Mouse (Mus musculus) colon, adult 2 months (tissue): Measurements from ENCODE around the gene Krt28. TPM values are rescaled to one million over a fixed set of nuclear protein-coding genes. Genes with fewer than 3 reads are reported as not detected.

Experiments used
- polyA plus RNA-seq: library from polyadenylated mRNA; depleted of rRNA; stranded (reverse); fragments of >200 nt; gene quantifications from 2 replicates; pipeline ENCODE4 v1.2.3, GENCODE M21; 2012; rRNA removed

Gene Krt28
- polyA plus RNA-seq, result not detected in 2 replicates

DNA sequence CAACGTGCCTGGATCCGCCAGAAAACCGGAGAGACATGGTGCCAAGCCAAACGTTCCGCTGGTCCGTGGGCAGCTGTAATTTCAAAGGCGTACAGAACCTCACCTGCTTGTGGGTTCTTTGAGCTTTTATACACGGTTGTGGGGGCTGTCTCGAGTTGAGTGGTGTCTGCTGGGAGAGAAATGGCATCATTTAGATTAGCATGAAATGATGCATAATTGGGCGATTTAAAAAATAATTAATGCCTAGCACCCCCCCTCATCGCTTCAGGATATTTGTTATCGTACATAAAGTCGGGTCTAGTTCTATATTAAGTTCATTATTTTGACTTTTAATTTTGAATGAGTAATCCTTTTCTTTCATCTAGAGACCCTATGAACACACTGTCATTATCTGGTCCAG, at the start of gene Krt28:
Krt28 (minus strand) TSS at position 101 of the 400 bp plus-strand sequence.

GRCm38 (mm10) chr11:99422159-99422558, 47.5 kb upstream of the Krt28 start, which contains the start of gene Krt12:
Krt12 (minus strand) TSS chr11:99422259.

GRCm38 (mm10) chr11:99389264-99389663, 14.6 kb upstream of the Krt28 start, which contains the start of gene Krt10:
Krt10 (minus strand) TSS chr11:99389364.

DNA sequence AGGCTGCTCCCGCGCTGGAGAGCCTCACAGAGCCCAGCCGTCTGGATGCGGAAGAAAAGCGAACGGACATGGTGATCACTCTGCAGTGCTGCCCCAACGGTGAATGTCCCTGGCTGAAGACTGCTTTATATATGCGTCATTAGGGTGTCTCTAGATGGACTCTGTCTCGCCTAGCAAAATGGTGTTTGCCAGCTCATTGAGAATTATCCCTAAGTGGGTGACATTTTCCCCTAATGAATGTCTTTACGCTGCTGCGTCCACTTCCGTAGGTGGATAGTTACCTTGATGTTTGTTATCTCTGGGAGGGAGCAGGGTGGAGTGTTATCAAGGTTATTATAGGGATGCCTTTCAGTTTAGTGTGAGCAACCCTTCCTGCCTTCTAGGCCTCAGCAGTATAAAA, 23.7 kb downstream of the Krt28 start, which contains the start of gene Krt27:
Krt27 (minus strand) TSS at position 101 of the 400 bp plus-strand sequence.

GRCm38 (mm10) chr11:99337866-99338265, 36.8 kb downstream of the Krt28 start, which contains the start of gene Krt26:
Krt26 (minus strand) TSS chr11:99337966.

DNA sequence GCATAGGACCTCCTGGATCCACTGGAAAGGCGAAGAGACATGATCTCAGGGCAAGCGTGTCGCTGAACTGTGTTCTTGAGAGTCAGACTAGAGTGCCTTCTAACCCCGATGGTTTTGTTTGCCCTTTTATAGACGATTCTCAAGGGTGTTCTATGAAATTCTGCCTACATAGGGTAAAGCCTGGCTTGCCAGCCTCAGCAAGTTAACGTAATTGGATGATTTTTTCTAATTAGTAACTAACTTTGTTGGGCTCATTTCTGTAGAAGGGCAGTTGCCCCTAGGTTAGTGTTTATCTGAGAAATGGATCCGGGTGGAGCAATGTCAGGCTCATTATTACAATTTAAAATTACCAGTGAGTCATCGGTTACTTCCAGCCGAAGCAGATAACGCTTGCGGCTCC, 51.9 kb downstream of the Krt28 start, which contains the start of gene Krt25:
Krt25 (minus strand) TSS at position 101 of the 400 bp plus-strand sequence.

Other genes starting within 250 kb of the Krt28 start
- 3.1 and 4.5 TPM in 2 replicates for gene Ccr7, start 219.8 kb downstream of the Krt28 start, polyA plus RNA-seq
- gene Smarce1, start 143.9 kb downstream of the Krt28 start, polyA plus RNA-seq, result 13.9 and 16.7 TPM in 2 replicates
- 0.07 and 0.23 TPM in 2 replicates for gene Krt222, start 130.8 kb downstream of the Krt28 start, polyA plus RNA-seq
- gene Krt24, start 89.6 kb downstream of the Krt28 start, polyA plus RNA-seq, result not detected in 2 replicates
- gene Krt25, start 52.0 kb downstream of the Krt28 start, polyA plus RNA-seq, result not detected in 2 replicates
- gene Krt26, start 36.9 kb downstream of the Krt28 start, polyA plus RNA-seq, result not detected in 2 replicates
- not detected in 2 replicates for gene Krt27, start 23.8 kb downstream of the Krt28 start, polyA plus RNA-seq
- 0.33 and 0.76 TPM in 2 replicates for gene Krt10, start 14.5 kb upstream of the Krt28 start, polyA plus RNA-seq
- gene Krt12, start 47.4 kb upstream of the Krt28 start, polyA plus RNA-seq, result 1.7 and 1.8 TPM in 2 replicates
- gene Krt20, start 63.2 kb upstream of the Krt28 start, polyA plus RNA-seq, result 244 and 256 TPM in 2 replicates
- gene Krt23, start 118.2 kb upstream of the Krt28 start, polyA plus RNA-seq, result 4.5 and 4.7 TPM in 2 replicates
- not detected in 2 replicates for gene Krt39, start 146.4 kb upstream of the Krt28 start, polyA plus RNA-seq
- gene Krt40, start 168.3 kb upstream of the Krt28 start, polyA plus RNA-seq, result not detected in 2 replicates
- gene Krtap3-3, start 176.0 kb upstream of the Krt28 start, polyA plus RNA-seq, result not detected in 2 replicates
- not detected in 2 replicates for gene Krtap3-2, start 181.9 kb upstream of the Krt28 start, polyA plus RNA-seq
- gene Gm11939, start 184.6 kb upstream of the Krt28 start, polyA plus RNA-seq, result not detected in 2 replicates
- gene Krtap3-1, start 191.7 kb upstream of the Krt28 start, polyA plus RNA-seq, result 3.7 and 4.5 TPM in 2 replicates
- gene Krtap1-5, start 206.1 kb upstream of the Krt28 start, polyA plus RNA-seq, result not detected in 2 replicates
- gene Krtap1-4, start 208.8 kb upstream of the Krt28 start, polyA plus RNA-seq, result not detected in 2 replicates
- not detected in 2 replicates for gene Krtap1-3, start 216.4 kb upstream of the Krt28 start, polyA plus RNA-seq
- not detected in 2 replicates for gene Krtap9-3, start 223.2 kb upstream of the Krt28 start, polyA plus RNA-seq
- not detected in 2 replicates for gene Gm11938, start 228.4 kb upstream of the Krt28 start, polyA plus RNA-seq
- not detected in 2 replicates for gene Gm11937, start 235.3 kb upstream of the Krt28 start, polyA plus RNA-seq
- gene Krtap2-4, start 239.9 kb upstream of the Krt28 start, polyA plus RNA-seq, result not detected in 2 replicates
- gene Gm11562, start 245.5 kb upstream of the Krt28 start, polyA plus RNA-seq, result 1.3 TPM in 1 of 2 replicates, not detected in the other